Mouse (Mus musculus) G1E (cell line): ENCODE results near the gene Sdhaf1. TPM values are rescaled to one million over a fixed set of nuclear protein-coding genes. Genes with fewer than 3 reads are reported as not detected.

Experiments
- ATAC-seq: 2 replicates; pipeline ENCODE4 v1.8.0; 2016; ENCODE audit warnings: mild to moderate bottlenecking; ENCODE audit not compliant: insufficient number of reproducible peaks, poor library complexity, low FRiP score, severe bottlenecking; ENCODE audit errors: extremely low read depth
- DNase-seq: peaks from one replicate; pipeline ENCODE4 v3.0.0; 2012; ENCODE audit warnings: low spot score
- H3K27me3 ChIP-seq: 2 replicates; pipeline ENCODE4 v1.6.1; 2012; ENCODE audit warnings: mild to moderate bottlenecking, low read length, inconsistent platforms; ENCODE audit not compliant: insufficient read depth
- H3K36me3 ChIP-seq: replicated peaks from 2 replicates; pipeline ENCODE3; 2012; ENCODE audit warnings: mild to moderate bottlenecking, inconsistent platforms
- H3K4me1 ChIP-seq: 2 replicates; pipeline ENCODE4 v1.6.1; 2012; ENCODE audit warnings: low read depth, low read length, inconsistent platforms, mixed read lengths; ENCODE audit not compliant: insufficient read depth
- H3K4me3 ChIP-seq: 2 replicates; pipeline ENCODE4 v1.5.1; 2012; ENCODE audit warnings: low read depth, mild to moderate bottlenecking, inconsistent platforms, low read length, moderate library complexity, mixed read lengths
- H3K9me3 ChIP-seq: replicated peaks from 2 replicates; pipeline ENCODE4 v1.6.1; 2012; ENCODE audit warnings: inconsistent platforms
- CTCF ChIP-seq: IDR thresholded peaks from 2 replicates; pipeline ENCODE4 v1.5.1; 2012; ENCODE audit warnings: low read depth, low read length, inconsistent platforms, mixed read lengths
- GATA1 ChIP-seq: IDR thresholded peaks from 2 replicates; pipeline ENCODE4 v1.6.1; 2012; ENCODE audit warnings: borderline replicate concordance, low read length, inconsistent platforms, mixed read lengths
- GATA2 ChIP-seq: IDR thresholded peaks from 2 replicates; pipeline ENCODE4 v1.6.1; 2012; ENCODE audit warnings: low read depth, low read length, inconsistent platforms, borderline replicate concordance
- POLR2AphosphoS5 ChIP-seq: IDR thresholded peaks from 2 replicates; pipeline ENCODE4 v1.6.1; 2012; ENCODE audit warnings: low read depth, low read length, inconsistent platforms; ENCODE audit not compliant: insufficient replicate concordance
- TAL1 ChIP-seq: conservative IDR thresholded peaks from 2 replicates; pipeline ENCODE4 v1.6.1; 2012; ENCODE audit warnings: low read depth, low read length, inconsistent platforms, mixed read lengths
- polyA plus RNA-seq: library from polyadenylated mRNA; stranded (reverse); fragments of >175 nt; gene quantifications from 2 replicates; pipeline ENCODE4 v1.2.3, GENCODE M21; 2012
- total RNA-seq, 2 experiments: library from RNA; stranded (forward) in 1 of 2; stranded (reverse) in 1 of 2; fragments of 200-1000 nt in 1 of 2; fragments of >200 nt in 1 of 2; fragmentation: Nextera tagmentation in 1 of 2; gene quantifications; 2 replicates each; pipeline ENCODE4 v1.2.3; 2014 to 2017

The Sdhaf1 gene
- total and polyA plus RNA-seq, 3 experiments: 4.3 to 9.2 (median 8.9) TPM

- H3K4me3 ChIP-seq: no peak overlapping the region; the same call in 1 of the 2 replicates
These were observed 13.6 kb downstream of the Sdhaf1 start for GRCm38 (mm10) chr7:30310136-30310535.

DNA sequence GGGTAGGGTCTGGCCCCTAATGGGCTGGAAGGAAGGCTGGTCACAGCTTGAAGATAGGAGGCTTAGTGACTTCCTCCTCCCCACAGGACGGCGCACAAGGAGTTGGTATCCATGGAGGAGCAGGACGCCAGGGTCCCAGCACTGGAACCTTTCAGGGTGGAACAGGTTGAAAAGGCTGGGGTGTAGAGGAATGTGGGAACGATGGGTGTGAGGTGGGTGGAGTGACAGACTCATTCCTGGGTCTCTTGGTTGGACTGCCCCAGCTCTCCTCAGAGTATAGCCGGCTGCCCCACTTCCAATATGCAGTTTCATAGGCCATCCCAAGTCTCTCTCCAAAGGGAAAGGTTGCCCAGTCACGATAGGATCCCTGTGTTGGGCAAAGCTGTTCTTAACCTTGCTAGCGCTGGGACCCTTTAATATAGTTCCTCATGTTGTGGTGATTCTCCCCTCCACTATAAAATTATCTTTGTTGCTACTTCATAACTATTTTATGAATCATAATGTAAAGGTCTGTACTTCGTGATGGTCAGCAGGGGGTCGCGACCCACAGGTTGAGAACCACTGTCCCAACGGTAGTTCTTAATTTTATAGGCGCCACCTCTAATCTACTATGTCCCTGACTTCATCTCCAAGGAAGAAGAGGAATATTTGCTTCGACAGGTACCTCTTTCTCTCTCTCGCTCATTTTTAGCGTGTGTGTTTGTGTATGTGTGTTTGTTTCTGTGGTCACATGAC lies 14.1 kb downstream of the Sdhaf1 start:
- no peak for TF ChIP-seq POLR2AphosphoS5
- no peak for DNase-seq
- no peak for ATAC-seq
- peak overlapping the region; percentile 73 for H3K4me3 ChIP-seq
- H3K4me1 ChIP-seq: peaks cover 29% of the 10 kb centered on the region
- H3K9me3 ChIP-seq: no peaks in the 10 kb centered on the region
- H3K27me3 ChIP-seq: no peaks in the 10 kb centered on the region
- peaks cover 41% of the 10 kb centered on the region for H3K36me3 ChIP-seq

More at GRCm38 (mm10) chr7:30310136-30310535, 13.6 kb downstream of the Sdhaf1 start:
- peaks cover 41% of the 10 kb centered on the region for H3K36me3 ChIP-seq
- no peaks in the 10 kb centered on the region for H3K9me3 ChIP-seq
- no peak for ATAC-seq
- H3K4me1 ChIP-seq: peaks cover 35% of the 10 kb centered on the region
- no peak for DNase-seq
- peaks cover 1% of the 10 kb centered on the region; the same call in 1 of the 2 replicates for H3K27me3 ChIP-seq
- TF ChIP-seq TAL1: no peak
- TF ChIP-seq CTCF: no peak
- no peak for TF ChIP-seq POLR2AphosphoS5
- no peak for TF ChIP-seq GATA1
- TF ChIP-seq GATA2: no peak

- H3K27me3 ChIP-seq: peaks cover 3% of the 10 kb centered on the region; the same call in 1 of the 2 replicates
- peaks cover 34% of the 10 kb centered on the region for H3K36me3 ChIP-seq
- peak; percentile 100 for ATAC-seq
- peak within 1 kb of the TSS; percentile 73 for H3K4me3 ChIP-seq
- no peaks in the 10 kb centered on the region for H3K9me3 ChIP-seq
- DNase-seq: peak; percentile 99
- no peak for TF ChIP-seq GATA2
- no peak for TF ChIP-seq TAL1
- no peak for TF ChIP-seq GATA1
- H3K4me1 ChIP-seq: peaks cover 23% of the 10 kb centered on the region
These were observed 15.4 kb downstream of the Sdhaf1 start, which contains the start of gene Alkbh6 for GRCm38 (mm10) chr7:30308076-30309005. Gene Alkbh6, plus strand, starts transcription at chr7:30308717.

DNA sequence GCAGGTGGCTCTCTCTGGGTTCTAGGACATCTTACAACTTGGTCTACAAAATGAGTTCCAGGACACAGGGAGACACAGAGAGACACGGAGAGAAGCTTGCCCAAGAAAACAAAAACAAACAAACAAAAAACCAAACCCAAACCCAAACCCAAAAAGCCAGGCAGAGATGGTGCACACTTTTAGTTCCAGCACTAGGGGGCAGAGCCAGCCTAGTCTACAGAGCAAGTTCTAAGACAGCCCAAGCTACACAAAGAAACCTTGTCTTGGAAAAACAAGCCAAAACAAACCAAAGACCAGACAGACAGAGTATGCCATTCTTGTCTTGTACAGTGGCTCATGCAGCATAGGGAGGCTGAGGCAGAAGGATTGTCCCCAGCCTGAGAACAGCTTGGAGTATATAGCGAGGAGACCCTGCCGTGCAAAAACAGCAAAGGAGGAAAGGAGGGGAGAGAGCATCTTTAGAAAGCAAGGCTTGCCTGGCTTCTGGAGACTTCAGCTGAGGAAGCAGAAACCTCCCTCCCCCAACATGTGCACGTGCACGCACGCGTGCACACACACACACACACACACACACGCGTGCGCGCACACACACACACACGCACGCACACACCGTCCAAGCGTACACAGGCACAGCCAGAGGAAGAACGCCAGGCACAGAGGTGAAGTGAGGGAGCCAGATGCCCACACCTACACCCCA lies 17.5 kb downstream of the Sdhaf1 start:
- Histone ChIP-seq H3K27me3 (peaks cover 15% of the 10 kb centered on the region), H3K36me3 (peaks cover 13% of the 10 kb centered on the region), H3K4me1 (peaks cover 23% of the 10 kb centered on the region), H3K4me3 (no peak overlapping the region), H3K9me3 (no peaks in the 10 kb centered on the region)
- TF ChIP-seq POLR2AphosphoS5: no peak
- TF ChIP-seq TAL1: no peak
- no peak for TF ChIP-seq GATA2
- TF ChIP-seq GATA1: no peak
- TF ChIP-seq CTCF: no peak
- ATAC-seq: no peak
- DNase-seq: no peak

GRCm38 (mm10) chr7:30300914-30301313 lies 22.8 kb downstream of the Sdhaf1 start:
- peak; percentile 74 for TF ChIP-seq CTCF
- TF ChIP-seq TAL1: no peak
- Histone ChIP-seq H3K36me3 (no peaks in the 10 kb centered on the region), H3K9me3 (no peaks in the 10 kb centered on the region), H3K4me1 (peaks cover 7% of the 10 kb centered on the region), H3K27me3 (peaks cover 20% of the 10 kb centered on the region), H3K4me3 (no peak overlapping the region)
- no peak for DNase-seq
- ATAC-seq: 0 out of 2 replicates have a peak, but pooled peaks have one; percentile 15

- Histone ChIP-seq H3K4me3 (no peak overlapping the region), H3K9me3 (no peaks in the 10 kb centered on the region), H3K27me3 (peaks cover 27% of the 10 kb centered on the region), H3K36me3 (no peaks in the 10 kb centered on the region), H3K4me1 (peaks cover 7% of the 10 kb centered on the region)
- no peak for TF ChIP-seq TAL1
- no peak for TF ChIP-seq GATA1
- TF ChIP-seq CTCF: no peak
- no peak for TF ChIP-seq POLR2AphosphoS5
- no peak for TF ChIP-seq GATA2
- ATAC-seq: no peak
- DNase-seq: no peak
These were observed 26.4 kb downstream of the Sdhaf1 start for GRCm38 (mm10) chr7:30297266-30297665.
